Mouse (Mus musculus) frontal cortex, postnatal 14 days (tissue): ENCODE measurements around the gene Mpp2.

ENCODE experiments used
- DNase-seq, 2 experiments: peaks; one replicate each; pipeline ENCODE4 v3.0.0; 2022; ENCODE audit warnings: low spot score in 2 of 2

Mpp2 gene

GRCm38 (mm10) chr11:102036336-102036735 is 52.0 kb downstream of the Mpp2 start:
- DNase-seq: no peak

DNA sequence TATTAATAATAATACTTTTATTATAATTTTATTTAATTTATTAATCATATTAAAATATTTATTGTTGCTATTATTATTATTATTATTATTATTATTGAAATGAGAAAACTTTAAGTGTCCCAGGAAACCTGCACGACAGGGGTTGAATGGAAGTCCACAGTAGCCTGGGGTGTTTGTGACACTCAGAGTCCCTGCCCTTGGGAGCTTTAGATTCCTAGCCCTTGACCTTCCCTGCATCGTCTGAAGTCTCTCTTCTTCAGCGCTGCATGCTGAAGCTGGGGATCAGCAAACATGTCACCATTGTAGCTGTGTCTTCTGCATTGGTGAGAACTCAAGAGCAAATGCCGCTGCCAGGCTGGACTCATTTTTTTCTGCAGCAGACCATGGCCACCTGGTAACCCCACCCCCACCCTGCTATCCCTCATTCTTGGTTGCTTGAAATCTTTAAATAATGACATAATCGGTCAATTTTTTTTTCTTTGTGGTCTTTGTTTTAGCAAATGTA is 52.8 kb downstream of the Mpp2 start:
- no peak for DNase-seq

GRCm38 (mm10) chr11:102034887-102035286 is 53.4 kb downstream of the Mpp2 start:
- no peak for DNase-seq

GRCm38 (mm10) chr11:102033055-102033591 is 55.2 kb downstream of the Mpp2 start:
- DNase-seq: no peak

GRCm38 (mm10) chr11:102031149-102031548 is 57.2 kb downstream of the Mpp2 start:
- no peak for DNase-seq

DNA sequence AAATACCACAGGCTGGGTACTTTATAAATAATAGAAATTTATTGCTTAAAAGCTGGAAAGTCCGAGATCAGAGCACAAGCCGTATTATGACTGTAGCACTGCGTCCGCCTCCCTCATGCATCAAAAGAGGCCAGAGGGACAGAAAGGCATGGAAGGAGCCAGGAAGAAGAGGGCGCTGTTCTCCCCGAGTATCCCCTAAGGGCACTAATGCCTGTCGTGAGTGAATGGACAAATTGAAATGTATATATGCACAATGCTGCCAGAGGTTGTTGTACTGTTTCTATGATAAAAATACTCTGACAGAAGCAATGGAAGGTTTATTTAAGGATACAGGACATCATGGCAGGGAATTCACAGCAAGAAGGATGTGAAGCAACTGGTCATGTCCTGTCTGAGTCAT is 58.3 kb downstream of the Mpp2 start:
- DNase-seq: no peak

DNA sequence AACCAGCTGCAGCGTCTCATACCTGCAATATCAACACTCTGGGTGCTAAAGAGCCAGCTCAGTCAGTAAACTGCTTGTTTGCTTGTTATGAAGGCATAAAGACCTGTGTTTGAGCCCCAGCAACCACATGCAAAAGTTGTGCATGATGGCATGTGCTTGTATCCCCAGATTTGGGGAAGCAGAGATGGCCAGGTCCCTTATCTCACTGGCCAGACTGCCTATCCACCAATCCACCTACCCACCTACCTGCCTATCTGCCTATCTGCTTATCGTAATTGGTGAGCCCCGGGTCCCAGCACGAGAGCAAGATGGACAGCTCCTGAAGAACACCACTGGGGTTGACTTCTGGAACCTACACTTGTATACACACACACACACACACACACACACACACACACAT is 59.0 kb downstream of the Mpp2 start:
- DNase-seq: no peak

GRCm38 (mm10) chr11:102028087-102028816 is 60.1 kb downstream of the Mpp2 start, which contains the start of gene Mpp3:
Gene Mpp3 (minus strand): TSS chr11:102028461.
- no peak for DNase-seq

GRCm38 (mm10) chr11:102027361-102028017 is 60.8 kb downstream of the Mpp2 start:
- DNase-seq: no peak

GRCm38 (mm10) chr11:102026694-102027360 is 61.5 kb downstream of the Mpp2 start:
- peak in 1 of 2 experiments; percentile 44 for DNase-seq

GRCm38 (mm10) chr11:102025991-102026660 is 62.2 kb downstream of the Mpp2 start:
- DNase-seq: no peak

DNA sequence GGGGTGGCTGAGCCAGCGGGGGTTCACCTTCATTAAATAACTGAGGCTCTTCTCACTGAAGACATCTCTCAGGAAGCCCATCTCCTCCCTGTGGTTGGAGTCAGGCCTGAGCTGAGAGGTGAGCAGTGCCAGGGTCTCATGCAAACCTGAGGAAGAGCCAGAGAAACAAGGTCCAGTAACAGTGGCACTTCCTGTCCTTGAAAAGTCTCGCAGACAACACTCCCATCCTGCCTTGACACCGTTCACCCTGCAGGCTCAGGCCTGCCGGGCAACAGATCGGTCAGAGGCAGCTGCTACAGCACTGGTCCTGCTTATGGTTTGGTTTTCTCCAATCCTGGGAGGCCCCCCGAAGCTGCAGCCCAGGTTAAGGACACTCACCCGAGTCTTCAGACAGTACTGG is 63.0 kb downstream of the Mpp2 start:
- no peak for DNase-seq

GRCm38 (mm10) chr11:102024875-102025274 is 63.4 kb downstream of the Mpp2 start:
- DNase-seq: no peak

GRCm38 (mm10) chr11:102024084-102024758 is 64.1 kb downstream of the Mpp2 start:
- DNase-seq: no peak

DNA sequence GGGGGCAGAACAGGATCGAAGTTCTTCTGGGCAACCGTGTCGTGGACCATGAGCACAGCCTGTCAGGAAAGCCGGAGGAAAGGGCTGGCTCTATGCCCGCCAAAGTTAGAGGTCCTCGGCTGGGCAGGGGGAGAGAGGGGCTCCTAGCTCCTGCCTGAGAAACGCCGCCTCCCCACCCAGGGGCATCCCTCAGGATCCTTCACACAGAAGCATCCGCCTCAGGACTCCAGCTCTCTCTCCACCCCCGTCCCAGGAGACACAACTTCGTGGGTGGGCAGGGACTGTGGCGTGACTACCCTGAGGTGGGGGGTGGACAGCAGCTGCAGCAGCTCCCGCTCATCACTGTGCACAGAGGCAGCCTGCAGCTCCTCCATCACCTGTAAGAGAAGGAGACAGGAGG is 64.9 kb downstream of the Mpp2 start:
- DNase-seq: no peak

GRCm38 (mm10) chr11:102021196-102021595 is 67.1 kb downstream of the Mpp2 start:
- no peak for DNase-seq

- DNase-seq: no peak
These were observed 68.6 kb downstream of the Mpp2 start for GRCm38 (mm10) chr11:102019736-102020135.

GRCm38 (mm10) chr11:102016136-102016535 is 72.2 kb downstream of the Mpp2 start:
- no peak for DNase-seq

DNA sequence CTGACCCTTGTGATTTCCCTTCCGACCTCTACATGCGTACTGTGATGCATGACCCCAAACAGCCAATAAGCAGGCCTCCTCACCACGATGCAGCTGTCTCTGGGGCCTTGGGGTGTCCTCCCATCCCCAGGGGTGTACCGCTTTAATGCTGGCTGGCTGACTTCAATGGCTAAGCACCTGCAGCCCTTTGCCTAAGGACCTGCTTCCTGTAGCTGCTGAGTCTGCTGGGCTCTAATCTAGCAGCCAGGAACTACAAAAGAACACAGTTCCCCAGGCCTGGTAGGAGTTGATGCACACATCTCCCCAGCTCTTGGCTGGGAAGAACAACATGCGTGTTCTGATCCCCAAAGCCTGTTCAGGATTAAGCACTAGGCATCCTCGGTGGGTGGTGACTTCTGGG is 72.8 kb downstream of the Mpp2 start:
- no peak for DNase-seq

GRCm38 (mm10) chr11:102013201-102013600 is 75.1 kb downstream of the Mpp2 start:
- no peak for DNase-seq

DNA sequence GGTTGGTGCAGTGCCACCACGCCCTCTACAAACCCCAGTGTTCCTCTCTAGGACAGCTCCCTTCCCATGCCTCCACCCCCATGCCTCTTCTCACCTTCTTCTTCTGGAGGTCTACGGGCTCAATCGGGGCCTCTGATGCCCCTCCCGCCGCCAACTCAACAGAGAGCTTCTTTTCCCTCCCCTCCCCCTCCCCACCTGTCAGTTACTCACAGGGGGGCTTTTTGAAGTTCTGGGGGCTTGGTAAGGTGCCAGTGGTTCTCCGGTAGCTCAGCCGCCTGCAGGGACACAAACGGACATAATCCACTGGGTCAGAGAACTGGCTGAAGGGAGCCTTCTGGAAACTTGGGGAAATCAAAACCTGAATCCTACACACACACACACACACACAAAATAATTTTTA is 76.8 kb downstream of the Mpp2 start:
- no peak for DNase-seq
